Mouse (Mus musculus) embryonic facial prominence, embryonic 14.5 days (tissue): ENCODE data around the gene Wbp2. TPM values are rescaled to one million over a fixed set of nuclear protein-coding genes. Genes with fewer than 3 reads are reported as not detected.

ENCODE experiments used
- ATAC-seq: fragments of 200-750 bp; cut with Nextera tagmentation; 2 replicates; pipeline ENCODE4 v1.8.0; 2017; ENCODE audit warnings: low read depth, moderate number of reproducible peaks, moderate TSS enrichment
- DNase-seq: peaks from one replicate; pipeline ENCODE4 v3.0.0-alpha.2; 2015; ENCODE audit warnings: low spot score
- H3K27ac ChIP-seq: fragments of 300-500 bp; sonication (generic); replicated peaks from 2 replicates; pipeline ENCODE4 v1.5.1; 2014; ENCODE audit warnings: low read depth, mild to moderate bottlenecking, low read length, moderate library complexity
- H3K27me3 ChIP-seq: fragments of 300-500 bp; sonication (generic); replicated peaks from 2 replicates; pipeline ENCODE4 v1.6.1; 2014; ENCODE audit warnings: low read length; ENCODE audit not compliant: control insufficient read depth, insufficient read depth
- H3K36me3 ChIP-seq: fragments of 300-500 bp; sonication (generic); 2 replicates; pipeline ENCODE4 v1.6.1; 2014; ENCODE audit warnings: low read length, mixed read lengths; ENCODE audit not compliant: control insufficient read depth, insufficient read depth
- H3K4me1 ChIP-seq: fragments of 300-500 bp; sonication (generic); 2 replicates; pipeline ENCODE4 v1.6.1; 2014; ENCODE audit warnings: antibody characterized with exemption, low read length; ENCODE audit not compliant: control insufficient read depth, insufficient read depth
- H3K4me2 ChIP-seq: fragments of 300-500 bp; sonication (generic); 2 replicates; pipeline ENCODE4 v1.6.1; 2014; ENCODE audit warnings: low read depth, mild to moderate bottlenecking, low read length, moderate library complexity, mixed read lengths
- H3K4me3 ChIP-seq: fragments of 300-500 bp; sonication (generic); 2 replicates; pipeline ENCODE4 v1.5.1; 2014; ENCODE audit warnings: low read depth, mild to moderate bottlenecking, low read length
- H3K9ac ChIP-seq: fragments of 300-500 bp; sonication (generic); 2 replicates; pipeline ENCODE4 v1.6.1; 2014; ENCODE audit warnings: low read depth, mild to moderate bottlenecking, low read length, moderate library complexity, mixed read lengths
- H3K9me3 ChIP-seq: fragments of 300-500 bp; sonication (generic); 2 replicates; pipeline ENCODE4 v1.6.1; 2016; ENCODE audit warnings: low read length; ENCODE audit not compliant: control insufficient read depth
- WGBS: fragments of 180-500 bp; shearing (Covaris S2); extraction: QIAGEN DNeasy Blood & Tissue Kit; methylation state at CpG from one replicate; pipeline ENCODE4 v1.1.7; 2014; 5-methylcytosine and 5-hydroxymethylcytosine counted together
- polyA plus RNA-seq: library from polyadenylated mRNA; unstranded; fragments of >200 nt; fragmentation: Nextera tagmentation; extraction: Ambion mirVana; gene quantifications from 2 replicates; pipeline ENCODE4 v1.2.1, GENCODE M21; 2014

The Wbp2 gene
- polyA plus RNA-seq, 1 experiment from 2014 or later: 74.9 TPM

- ATAC-seq (peak; percentile 14; the same call in 1 of the 2 replicates), DNase-seq (peak; percentile 30)
- Histone ChIP-seq H3K27ac (no peak overlapping the region), H3K4me3 (no peak overlapping the region), H3K4me1 (no peaks in the 10 kb centered on the region), H3K9ac (no peak overlapping the region), H3K4me2 (no peak overlapping the region), H3K27me3 (no peaks in the 10 kb centered on the region), H3K9me3 (no peaks in the 10 kb centered on the region), H3K36me3 (peaks cover 89% of the 10 kb centered on the region)
- 63% methylated on average over 10 of the region's 12 CpGs for WGBS
These were observed 28.7 kb downstream of the Wbp2 start for GRCm38 (mm10) chr11:116058022-116058614.

GRCm38 (mm10) chr11:116057237-116057881 is 29.4 kb downstream of the Wbp2 start:
- no peak overlapping the region for H3K27ac ChIP-seq
- H3K9me3 ChIP-seq: no peaks in the 10 kb centered on the region
- WGBS: 89% methylated on average over 4 of the region's 4 CpGs
- H3K4me1 ChIP-seq: no peaks in the 10 kb centered on the region
- ATAC-seq (no peak), DNase-seq (no peak)
- H3K27me3 ChIP-seq: no peaks in the 10 kb centered on the region
- H3K36me3 ChIP-seq: peaks cover 97% of the 10 kb centered on the region
- H3K4me2 ChIP-seq: no peak overlapping the region
- H3K9ac ChIP-seq: no peak overlapping the region
- no peak overlapping the region for H3K4me3 ChIP-seq

- no peaks in the 10 kb centered on the region for H3K4me1 ChIP-seq
- 89% methylated on average over 9 of the region's 11 CpGs for WGBS
- H3K9ac ChIP-seq: no peak overlapping the region
- no peak overlapping the region for H3K27ac ChIP-seq
- H3K9me3 ChIP-seq: no peaks in the 10 kb centered on the region
- DNase-seq: no peak
- H3K4me2 ChIP-seq: no peak overlapping the region
- no peak for ATAC-seq
- H3K27me3 ChIP-seq: no peaks in the 10 kb centered on the region
- peaks cover 96% of the 10 kb centered on the region for H3K36me3 ChIP-seq
- H3K4me3 ChIP-seq: no peak overlapping the region
These were observed 30.9 kb downstream of the Wbp2 start for GRCm38 (mm10) chr11:116055873-116056272.

DNA sequence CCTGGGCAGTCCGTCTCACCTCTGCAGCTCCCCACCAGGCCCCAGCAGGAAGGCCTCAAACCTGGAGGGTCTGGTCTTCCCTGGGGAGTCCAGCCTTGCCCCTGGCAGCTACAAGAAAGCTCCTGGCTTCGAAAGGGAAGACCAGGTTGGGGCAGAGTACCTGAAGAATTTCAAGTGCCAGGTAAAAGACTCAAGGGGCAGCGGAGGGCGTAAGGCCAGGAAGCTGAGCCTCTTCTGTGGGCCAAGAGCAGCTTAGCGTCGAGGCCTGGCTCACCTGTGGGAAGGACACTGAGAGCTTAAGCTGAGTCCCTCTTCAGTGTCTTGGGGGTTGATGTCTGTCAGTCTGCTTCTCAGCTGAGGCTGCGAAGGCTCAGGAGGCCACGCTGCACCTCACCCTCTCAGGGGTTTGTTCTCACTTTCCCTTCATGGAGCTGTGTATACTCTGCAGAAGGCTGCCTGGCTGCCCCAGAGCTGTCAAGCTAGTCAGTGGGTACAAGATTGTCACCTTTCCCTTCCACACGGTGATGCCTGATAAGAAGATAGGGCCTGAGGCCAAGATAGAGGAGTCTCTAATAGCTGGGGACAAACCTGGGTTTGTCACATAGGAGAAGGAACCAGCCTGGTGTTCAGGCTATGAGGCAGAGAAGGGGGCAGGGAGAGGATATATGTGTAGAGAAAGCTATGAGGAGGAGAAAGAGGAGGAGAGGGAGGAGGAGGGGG is 33.1 kb downstream of the Wbp2 start:
- Histone ChIP-seq H3K9me3 (no peaks in the 10 kb centered on the region), H3K4me1 (no peaks in the 10 kb centered on the region), H3K4me3 (no peak overlapping the region), H3K4me2 (no peak overlapping the region), H3K36me3 (peaks cover 96% of the 10 kb centered on the region), H3K27me3 (no peaks in the 10 kb centered on the region), H3K27ac (no peak overlapping the region), H3K9ac (no peak overlapping the region)
- DNase-seq (no peak), ATAC-seq (no peak)
- 92% methylated on average over 9 of the region's 9 CpGs for WGBS

DNA sequence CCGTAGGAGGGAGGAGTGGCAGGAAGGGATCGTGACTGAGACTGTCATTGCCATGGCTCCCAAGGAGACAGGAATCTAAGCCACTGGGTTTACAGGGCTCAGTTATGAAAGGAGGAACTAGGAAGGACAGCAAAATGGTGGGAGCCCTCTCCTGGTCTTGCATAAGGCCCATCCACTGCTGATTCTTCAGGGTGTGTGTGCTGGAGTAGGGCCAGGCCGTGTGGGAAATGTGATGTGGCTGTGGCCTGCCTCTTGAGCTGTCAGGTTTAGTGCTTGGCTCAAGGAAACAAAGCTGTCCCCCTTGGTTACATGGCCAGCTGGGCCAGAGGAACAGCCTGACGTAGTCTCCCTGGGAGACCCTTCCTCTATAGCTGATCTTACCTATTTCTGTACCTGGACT is 36.6 kb downstream of the Wbp2 start:
- Histone ChIP-seq H3K36me3 (peaks cover 89% of the 10 kb centered on the region), H3K27me3 (no peaks in the 10 kb centered on the region), H3K9me3 (no peaks in the 10 kb centered on the region), H3K4me2 (no peak overlapping the region), H3K4me3 (no peak overlapping the region), H3K9ac (no peak overlapping the region), H3K27ac (no peak overlapping the region), H3K4me1 (no peaks in the 10 kb centered on the region)
- 76% methylated on average over 3 of the region's 4 CpGs for WGBS
- DNase-seq (no peak), ATAC-seq (no peak)

GRCm38 (mm10) chr11:116049610-116050009 is 37.2 kb downstream of the Wbp2 start:
- no peaks in the 10 kb centered on the region for H3K27me3 ChIP-seq
- H3K4me3 ChIP-seq: no peak overlapping the region
- ATAC-seq (no peak), DNase-seq (no peak)
- no peak overlapping the region for H3K4me2 ChIP-seq
- no peak overlapping the region for H3K27ac ChIP-seq
- H3K9me3 ChIP-seq: no peaks in the 10 kb centered on the region
- peaks cover 89% of the 10 kb centered on the region for H3K36me3 ChIP-seq
- H3K9ac ChIP-seq: no peak overlapping the region
- no peaks in the 10 kb centered on the region for H3K4me1 ChIP-seq
- 91% methylated on average over 2 of the region's 2 CpGs for WGBS

DNA sequence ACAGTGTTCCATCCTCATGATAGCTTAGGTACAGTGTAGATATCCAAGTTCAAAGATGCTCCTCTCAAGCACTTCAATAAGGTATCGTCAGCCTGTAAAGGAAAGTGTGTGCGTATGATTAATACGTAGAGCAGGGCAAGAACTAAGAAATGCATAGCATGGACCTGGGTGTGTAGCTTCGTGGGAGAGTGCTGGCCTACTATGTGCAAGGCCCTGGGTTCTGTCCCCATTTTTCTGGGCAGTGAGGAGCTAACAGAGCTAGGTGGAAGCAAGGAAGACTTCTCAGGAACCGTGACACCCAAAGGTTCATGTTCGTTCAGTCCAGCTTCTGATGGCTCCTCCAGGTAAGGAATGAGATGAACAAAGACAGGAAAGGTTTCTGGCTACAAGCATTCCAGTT is 41.6 kb downstream of the Wbp2 start:
- WGBS: 95% methylated on average over 6 of the region's 6 CpGs
- no peaks in the 10 kb centered on the region for H3K4me1 ChIP-seq
- H3K27me3 ChIP-seq: no peaks in the 10 kb centered on the region
- no peak overlapping the region for H3K27ac ChIP-seq
- no peak overlapping the region for H3K4me2 ChIP-seq
- peaks cover 70% of the 10 kb centered on the region for H3K36me3 ChIP-seq
- no peaks in the 10 kb centered on the region for H3K9me3 ChIP-seq
- no peak overlapping the region for H3K9ac ChIP-seq
- ATAC-seq (no peak), DNase-seq (no peak)
- no peak overlapping the region for H3K4me3 ChIP-seq

DNA sequence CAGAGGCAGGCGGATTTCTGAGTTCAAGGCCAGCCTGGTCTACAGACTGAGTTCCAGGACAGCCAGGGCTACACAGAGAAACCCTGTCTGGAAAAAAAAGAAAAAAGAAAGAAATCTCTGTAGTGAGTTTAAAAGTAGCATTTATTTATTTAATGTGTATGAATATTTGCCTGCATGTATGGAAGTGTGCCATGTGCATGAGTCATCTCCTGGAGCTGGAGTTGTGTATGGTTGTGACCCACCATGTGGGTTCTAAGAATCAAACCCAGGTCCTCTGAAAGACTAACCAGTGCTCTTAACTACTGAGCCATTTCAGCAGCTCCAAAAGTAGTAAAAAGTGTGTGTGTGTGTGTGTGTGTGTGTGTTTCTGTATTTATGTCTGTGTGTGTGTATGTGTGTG is 43.5 kb downstream of the Wbp2 start:
- no peaks in the 10 kb centered on the region for H3K9me3 ChIP-seq
- no peak overlapping the region for H3K9ac ChIP-seq
- no peak for DNase-seq
- 97% methylated on average over 1 of the region's 1 CpGs for WGBS
- H3K27ac ChIP-seq: no peak overlapping the region
- no peak for ATAC-seq
- no peak overlapping the region for H3K4me2 ChIP-seq
- H3K4me1 ChIP-seq: no peaks in the 10 kb centered on the region
- no peaks in the 10 kb centered on the region for H3K27me3 ChIP-seq
- peaks cover 65% of the 10 kb centered on the region for H3K36me3 ChIP-seq
- no peak overlapping the region for H3K4me3 ChIP-seq
